Mouse (Mus musculus) bone marrow macrophage, adult 2 months (primary cell): ENCODE measurements around the gene B230118H07Rik.

Experiments
- CTCF ChIP-seq: IDR thresholded peaks from 2 replicates; pipeline ENCODE4 v1.5.1; 2012; ENCODE audit warnings: low read depth, mild to moderate bottlenecking, low read length, moderate library complexity
- POLR2A ChIP-seq: IDR thresholded peaks from 2 replicates; pipeline ENCODE4 v1.6.1; 2012; ENCODE audit warnings: mild to moderate bottlenecking, low read depth, low read length, borderline replicate concordance

DNA sequence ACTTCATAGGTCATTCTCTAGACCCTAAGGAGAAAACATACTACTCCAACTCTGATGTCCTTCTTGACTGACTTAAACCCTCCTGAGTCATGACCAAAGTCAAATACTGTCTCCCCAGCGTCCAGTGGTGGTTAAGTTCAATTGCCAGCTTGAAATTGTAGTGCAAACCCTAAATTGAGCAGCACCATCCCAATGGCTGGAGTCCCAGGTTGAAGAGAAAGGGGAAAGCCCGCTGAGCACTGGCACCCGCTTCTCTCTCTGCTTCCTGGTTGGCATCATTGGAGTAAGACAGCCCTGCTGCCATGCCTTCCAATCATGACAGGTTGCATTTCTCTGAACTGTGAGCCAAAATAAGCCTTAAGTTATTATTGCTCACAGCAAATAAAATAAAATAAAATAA, 89.9 kb downstream of the B230118H07Rik start:
- TF ChIP-seq CTCF (no peak), POLR2A (no peak)
